Mouse (Mus musculus) kidney, adult 2 months (tissue): ENCODE results near the gene Gipc3. TPM values are rescaled to one million over a fixed set of nuclear protein-coding genes. Genes with fewer than 3 reads are reported as not detected.

Experiments
- DNase-seq: peaks from one replicate; pipeline ENCODE4 v3.0.0; 2021
- H3K27ac ChIP-seq: fragments of 200-500 bp; 2 replicates; pipeline ENCODE4 v1.5.1; 2012; ENCODE audit warnings: low read depth, low read length, control low read depth, inconsistent platforms; ENCODE audit not compliant: insufficient read depth
- H3K27me3 ChIP-seq: fragments of 200-500 bp; replicated peaks from 2 replicates; pipeline ENCODE4 v1.6.1; 2012; ENCODE audit warnings: mild to moderate bottlenecking, moderate library complexity, low read length, inconsistent platforms; ENCODE audit not compliant: control insufficient read depth, insufficient read depth
- H3K36me3 ChIP-seq: fragments of 200-500 bp; 2 replicates; pipeline ENCODE4 v1.6.1; 2012; ENCODE audit warnings: mild to moderate bottlenecking, moderate library complexity, low read length, inconsistent platforms; ENCODE audit not compliant: control insufficient read depth, insufficient read depth
- H3K4me1 ChIP-seq: fragments of 200-500 bp; 2 replicates; pipeline ENCODE4 v1.6.1; 2011; ENCODE audit warnings: low read length; ENCODE audit not compliant: control insufficient read depth, insufficient read depth
- H3K4me3 ChIP-seq: fragments of 200-500 bp; 2 replicates; pipeline ENCODE4 v1.5.1; 2011; ENCODE audit warnings: mild to moderate bottlenecking, low read depth, low read length, control low read depth; ENCODE audit not compliant: insufficient read depth
- CTCF ChIP-seq: fragments of 200-500 bp; conservative IDR thresholded peaks from 2 replicates; pipeline ENCODE4 v1.5.1; 2011; ENCODE audit warnings: low read depth, mild to moderate bottlenecking, control low read depth, low read length, moderate library complexity, mixed read lengths; ENCODE audit not compliant: insufficient read depth, insufficient read length
- POLR2A ChIP-seq: fragments of 200-500 bp; IDR thresholded peaks from one replicate; pipeline ENCODE4 v1.6.1; 2011; ENCODE audit warnings: low read depth, low read length, control low read depth
- WGBS: fragments of 180-500 bp; shearing (Covaris S2); methylation state at CpG from one replicate; pipeline ENCODE4 v1.1.7; 2018; 5-methylcytosine and 5-hydroxymethylcytosine counted together
- polyA plus RNA-seq: library from polyadenylated mRNA; depleted of rRNA; stranded (reverse); fragments of >200 nt; gene quantifications from 2 replicates; pipeline ENCODE4 v1.2.3, GENCODE M21; 2012

Gipc3 gene
- polyA plus RNA-seq, 1 experiment: 1.5 TPM

DNA sequence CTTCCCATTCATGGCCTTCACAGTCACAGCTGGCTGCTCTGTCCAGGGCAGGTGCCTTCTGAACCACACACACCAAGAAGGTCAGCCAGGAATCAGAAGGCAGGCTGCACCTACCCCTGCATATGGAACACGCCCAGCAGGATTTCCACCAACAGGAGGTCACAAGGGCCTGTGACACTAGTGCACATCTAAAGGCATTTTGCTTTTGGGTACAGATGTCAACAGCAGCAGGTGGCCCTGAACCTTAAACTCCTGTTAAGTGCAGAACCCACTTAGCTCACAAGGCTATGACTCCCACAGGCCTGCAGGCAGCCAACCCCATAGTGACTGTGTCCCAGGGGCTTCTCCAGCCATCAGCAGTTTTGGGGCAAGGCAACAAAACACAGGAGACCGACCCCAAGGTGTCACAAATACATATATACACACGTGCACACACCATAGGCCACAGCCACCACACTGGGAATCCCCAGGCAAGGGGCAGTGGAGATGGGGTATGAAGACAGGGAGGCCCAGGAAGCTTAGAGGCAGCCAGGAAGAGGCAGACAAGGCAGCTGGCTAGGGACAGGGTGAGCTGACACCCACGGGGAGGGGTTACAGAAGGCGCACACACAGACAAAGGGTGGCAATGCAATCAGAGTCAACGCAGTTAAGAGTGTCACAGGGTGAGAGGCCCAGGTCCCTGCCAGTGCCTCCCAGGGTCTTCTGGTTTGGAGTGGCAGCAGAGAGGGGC lies 23.6 kb upstream of the Gipc3 start:
- no peaks in the 10 kb centered on the region for H3K4me1 ChIP-seq
- TF ChIP-seq POLR2A: peak; percentile 4
- TF ChIP-seq CTCF: no peak
- H3K36me3 ChIP-seq: no peaks in the 10 kb centered on the region
- no peak overlapping the region for H3K4me3 ChIP-seq
- DNase-seq: no peak
- H3K27me3 ChIP-seq: no peaks in the 10 kb centered on the region
- no peak overlapping the region for H3K27ac ChIP-seq
- 69% methylated on average over 6 of the region's 6 CpGs for WGBS

DNA sequence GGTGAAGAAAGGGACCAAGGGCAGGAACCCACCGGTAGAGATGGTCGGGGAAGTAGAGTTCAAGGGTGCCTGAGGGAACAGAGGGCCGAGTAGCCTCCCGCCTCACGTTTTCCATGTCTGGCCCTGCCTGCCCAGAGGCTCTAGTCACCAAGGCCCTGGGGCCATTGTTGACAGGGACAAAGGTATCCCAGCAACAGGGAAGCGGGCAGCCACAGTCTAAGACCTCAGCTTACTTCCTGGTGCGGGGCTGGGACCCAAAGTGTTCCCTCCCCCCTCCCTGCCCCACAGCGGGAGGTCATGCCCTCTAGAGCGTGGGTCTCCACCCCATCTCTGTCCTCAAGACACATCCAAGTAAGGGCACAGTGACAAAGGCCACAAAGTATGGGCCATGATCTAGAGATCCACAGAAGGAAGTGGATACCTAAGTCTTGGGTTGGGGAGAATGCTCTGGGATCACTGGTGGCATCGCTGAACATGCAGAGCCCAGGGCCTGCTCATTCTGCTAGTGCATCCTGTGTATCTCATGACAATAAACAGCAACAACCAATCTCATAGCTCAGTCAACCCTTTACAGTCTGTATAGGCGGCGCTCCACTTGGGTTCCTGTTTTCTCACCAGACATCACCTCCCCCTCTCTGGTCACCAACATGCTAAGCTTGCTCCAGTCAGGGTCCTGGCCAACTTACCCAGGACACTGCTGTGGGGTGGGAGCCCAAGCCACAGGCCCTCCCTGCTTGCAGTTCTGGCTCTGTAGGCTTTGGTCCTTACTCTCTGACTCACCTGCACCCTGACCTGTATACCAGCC lies 22.8 kb upstream of the Gipc3 start, which contains the start of gene 4930404N11Rik:
Gene 4930404N11Rik, minus strand, starts transcription at position 145 of the 805 bp plus-strand sequence.
- no peak within 1 kb of the TSS for H3K4me3 ChIP-seq
- TF ChIP-seq CTCF (no peak), POLR2A (no peak)
- no peak within 1 kb of the TSS for H3K27ac ChIP-seq
- no peak for DNase-seq
- no peaks in the 10 kb centered on the region for H3K4me1 ChIP-seq
- no peaks in the 10 kb centered on the region for H3K36me3 ChIP-seq
- WGBS: 43% methylated on average over 12 of the region's 12 CpGs
- no peaks in the 10 kb centered on the region for H3K27me3 ChIP-seq

DNA sequence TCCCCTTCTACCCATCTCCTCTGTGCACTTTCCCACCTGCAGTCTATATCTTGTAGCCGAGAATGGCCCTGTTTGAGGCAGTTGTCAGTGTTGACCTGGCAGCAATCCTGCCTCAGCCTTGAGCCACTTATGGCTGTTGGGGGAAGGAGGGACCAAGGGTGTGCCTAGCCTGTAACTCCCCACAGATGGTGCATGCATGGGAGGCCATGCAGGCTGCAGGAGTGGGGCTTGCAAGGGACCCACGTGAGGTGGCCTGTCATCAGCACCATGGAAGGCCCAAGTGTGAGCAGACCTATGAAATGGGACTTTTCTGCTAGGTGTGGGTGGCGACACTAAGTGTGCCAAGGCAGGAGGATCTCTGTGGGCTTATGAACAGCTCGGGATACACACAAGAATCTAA lies 22.0 kb upstream of the Gipc3 start:
- DNase-seq: no peak
- Histone ChIP-seq H3K4me1 (peaks cover 1% of the 10 kb centered on the region; the same call in 1 of the 2 replicates), H3K27me3 (no peaks in the 10 kb centered on the region), H3K27ac (no peak overlapping the region), H3K4me3 (no peak overlapping the region), H3K36me3 (no peaks in the 10 kb centered on the region)
- 60% methylated on average over 4 of the region's 4 CpGs for WGBS
- TF ChIP-seq CTCF (no peak), POLR2A (no peak)

DNA sequence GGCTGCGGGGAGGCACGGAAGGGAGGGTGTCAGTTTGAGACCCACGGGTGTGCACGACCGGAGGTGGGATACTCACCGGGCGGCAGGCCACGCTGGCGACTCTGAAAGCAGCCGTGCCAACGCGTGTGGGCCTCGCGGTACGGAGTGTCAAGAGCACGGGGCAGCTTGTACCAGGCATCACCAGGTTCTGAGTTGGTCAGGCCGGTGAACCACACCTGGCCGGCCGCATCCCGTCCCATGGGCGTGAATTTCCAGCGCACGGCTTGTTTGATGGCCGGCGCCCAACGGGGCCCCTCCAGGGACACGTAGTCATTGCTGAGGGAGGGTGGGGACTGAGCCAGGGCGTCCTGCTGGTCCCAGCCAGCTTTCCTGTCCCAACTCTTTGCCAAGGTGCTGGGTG lies 21.6 kb upstream of the Gipc3 start:
- Histone ChIP-seq H3K27ac (no peak overlapping the region), H3K27me3 (no peaks in the 10 kb centered on the region), H3K4me3 (no peak overlapping the region), H3K4me1 (peaks cover 5% of the 10 kb centered on the region; the same call in 1 of the 2 replicates), H3K36me3 (no peaks in the 10 kb centered on the region)
- 27% methylated on average over 28 of the region's 28 CpGs for WGBS
- TF ChIP-seq POLR2A: no peak
- no peak for TF ChIP-seq CTCF
- DNase-seq: no peak

DNA sequence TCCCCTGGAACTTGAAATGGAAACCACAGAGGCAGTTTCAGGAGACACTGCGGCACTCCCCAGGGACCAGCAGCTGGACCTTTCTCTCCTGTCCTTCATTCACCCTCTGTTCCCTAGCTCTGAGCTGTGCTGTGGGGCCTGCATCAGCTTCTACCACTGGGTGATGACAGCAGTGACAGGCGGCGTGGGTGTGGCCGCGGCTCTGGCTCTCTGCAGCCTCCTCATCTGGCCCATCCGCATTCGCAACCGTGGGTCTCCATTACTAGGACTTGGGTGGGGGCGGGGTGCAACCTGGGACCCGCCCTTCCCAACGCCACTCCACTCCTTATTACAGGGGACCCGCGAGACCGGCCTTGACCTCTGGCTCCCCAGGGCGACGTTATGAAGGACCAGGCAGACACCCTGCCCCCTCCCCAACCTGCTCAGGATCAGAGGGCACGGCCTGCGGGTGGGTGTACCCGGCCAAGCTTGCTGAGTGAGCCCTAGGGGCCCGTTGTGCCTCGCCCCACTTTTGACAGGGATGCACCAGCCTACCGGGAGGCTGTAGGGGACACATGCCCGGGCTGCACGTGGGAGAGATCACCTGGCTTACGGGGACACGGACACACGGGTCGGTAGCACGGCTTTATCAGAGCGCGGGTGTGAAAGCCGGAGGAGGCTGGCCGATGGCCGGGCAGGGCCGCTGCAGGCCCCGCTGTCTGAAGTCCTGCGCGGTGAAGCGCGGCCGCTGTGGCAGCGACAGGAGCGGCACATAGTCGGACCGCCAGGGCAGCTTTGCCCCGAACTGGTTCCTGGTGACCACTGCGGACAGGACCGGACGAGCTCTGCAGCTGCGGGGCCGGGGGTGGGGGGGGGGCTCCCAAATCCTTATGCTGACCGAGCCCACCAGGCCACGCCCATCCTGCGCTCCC lies 20.6 kb upstream of the Gipc3 start:
- Histone ChIP-seq H3K4me3 (peak overlapping the region; percentile 14; the same call in 1 of the 2 replicates), H3K27ac (no peak overlapping the region), H3K4me1 (peaks cover 7% of the 10 kb centered on the region), H3K27me3 (no peaks in the 10 kb centered on the region), H3K36me3 (no peaks in the 10 kb centered on the region)
- WGBS: 26% methylated on average over 54 of the region's 54 CpGs
- no peak for TF ChIP-seq CTCF
- peak; percentile 67 for DNase-seq

DNA sequence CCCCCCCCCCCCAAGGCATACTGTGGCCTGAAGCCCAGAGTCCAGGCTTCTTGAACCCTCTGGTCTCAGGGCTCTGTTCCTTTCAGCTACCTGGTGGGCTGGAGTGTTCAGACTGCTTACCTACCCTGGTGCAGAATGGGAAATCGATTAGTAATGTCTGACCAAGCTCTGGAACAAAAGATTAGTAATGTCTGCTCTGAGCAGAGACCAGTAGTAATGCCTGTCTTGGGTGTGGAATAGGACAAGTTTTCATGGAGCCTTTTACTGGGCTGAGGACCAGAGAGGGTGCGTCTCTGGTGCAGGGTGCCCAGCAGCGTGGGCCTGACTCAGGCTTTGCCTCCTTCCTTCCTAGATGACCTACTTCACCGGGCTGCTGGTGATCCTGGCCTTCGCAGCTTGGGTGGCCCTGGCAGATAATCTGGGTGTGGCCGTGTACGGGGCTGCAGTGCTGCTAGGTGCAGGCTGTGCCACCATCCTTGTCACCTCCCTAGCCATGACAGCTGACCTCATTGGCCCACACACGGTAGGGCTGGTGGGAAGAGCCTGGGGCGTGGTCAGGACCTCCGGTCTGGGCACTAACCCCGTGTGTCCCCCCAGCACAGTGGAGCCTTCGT lies 19.4 kb upstream of the Gipc3 start:
- Histone ChIP-seq H3K27me3 (no peaks in the 10 kb centered on the region), H3K4me3 (no peak overlapping the region), H3K4me1 (peaks cover 12% of the 10 kb centered on the region), H3K36me3 (no peaks in the 10 kb centered on the region), H3K27ac (no peak overlapping the region)
- no peak for DNase-seq
- WGBS: 84% methylated on average over 12 of the region's 12 CpGs
- TF ChIP-seq CTCF (no peak), POLR2A (no peak)
